Mouse (Mus musculus) ES-E14 (cell line): ENCODE data around the gene Gm4763. TPM values are rescaled to one million over a fixed set of nuclear protein-coding genes. Genes with fewer than 3 reads are reported as not detected.
"Not testable (repeated sequence)": the region's sequence is repeated elsewhere in the genome, so short reads cannot be mapped to it uniquely, and the experiment has no call there.

Source experiments
- DNase-seq: peaks from one replicate; pipeline ENCODE4 v3.0.0-alpha.2; 2013; ENCODE audit warnings: low read depth, low spot score
- H3K27ac ChIP-seq: 2 replicates; pipeline ENCODE4 v1.5.1; 2012; ENCODE audit warnings: low read depth, mild to moderate bottlenecking, low read length, moderate library complexity, mixed read lengths; ENCODE audit not compliant: poor library complexity, insufficient read depth, severe bottlenecking
- H3K36me3 ChIP-seq: 2 replicates; pipeline ENCODE4 v1.6.1; 2012; ENCODE audit warnings: mild to moderate bottlenecking, low read length, moderate library complexity, mixed read lengths; ENCODE audit not compliant: control insufficient read depth, poor library complexity, insufficient read depth, severe bottlenecking
- H3K4me1 ChIP-seq, 2 experiments: fragments of 150-350 bp in 1 of 2; sonication (generic) in 1 of 2; 2 replicates each; pipeline ENCODE4 v1.6.1; 2012; ENCODE audit warnings: low read length in 2 of 2, mild to moderate bottlenecking in 1 of 2, mixed read lengths in 1 of 2; ENCODE audit not compliant: control insufficient read depth in 2 of 2, insufficient read depth in 2 of 2, poor library complexity in 1 of 2
- H3K4me3 ChIP-seq, 2 experiments: fragments of 150-350 bp in 1 of 2; sonication (generic) in 1 of 2; 2 replicates each; pipeline ENCODE4 v1.5.1; 2012; ENCODE audit warnings: low read length in 2 of 2, low read depth in 1 of 2, mild to moderate bottlenecking in 1 of 2, mixed read lengths in 1 of 2; ENCODE audit not compliant: insufficient read depth in 1 of 2, poor library complexity in 1 of 2, severe bottlenecking in 1 of 2
- H3K9ac ChIP-seq: 2 replicates; pipeline ENCODE4 v1.6.1; 2012; ENCODE audit warnings: low read depth, mild to moderate bottlenecking, low read length, mixed read lengths; ENCODE audit not compliant: poor library complexity, insufficient read depth, severe bottlenecking
- H3K9me3 ChIP-seq: fragments of 150-350 bp; sonication (generic); 2 replicates; pipeline ENCODE4 v1.6.1; 2012; ENCODE audit warnings: low read depth, mild to moderate bottlenecking, low read length; ENCODE audit not compliant: control insufficient read depth, insufficient read depth
- CHD2 ChIP-seq: IDR thresholded peaks from 2 replicates; pipeline ENCODE4 v1.6.1; 2014; ENCODE audit warnings: mild to moderate bottlenecking, low read depth, low read length, inconsistent platforms
- HCFC1 ChIP-seq: IDR thresholded peaks from 2 replicates; pipeline ENCODE4 v1.6.1; 2012; ENCODE audit warnings: low read length, inconsistent platforms, borderline replicate concordance; ENCODE audit not compliant: insufficient read depth
- MAFK ChIP-seq: IDR thresholded peaks from 2 replicates; pipeline ENCODE4 v1.6.1; 2014; ENCODE audit warnings: mild to moderate bottlenecking, low read depth, low read length, inconsistent platforms; ENCODE audit not compliant: insufficient read depth
- ZC3H11A ChIP-seq: IDR thresholded peaks from 2 replicates; pipeline ENCODE4 v1.6.1; 2012; ENCODE audit warnings: low read depth, mild to moderate bottlenecking, inconsistent platforms, low read length, borderline replicate concordance
- ZNF384 ChIP-seq: IDR thresholded peaks from 2 replicates; pipeline ENCODE4 v1.6.1; 2012; ENCODE audit warnings: low read depth, low read length, inconsistent platforms
- in situ Hi-C, 2 experiments: fragments of 600-800 bp; cut with MboI; formaldehyde crosslinking; loops; one replicate each; pipeline ENCODE4 v1.15.1; 2025; ENCODE audit warnings: low sequenced_read_pairs in 2 of 2, inconsistent platforms in 1 of 2; ENCODE audit not compliant: unreplicated experiment in 2 of 2
- total RNA-seq: library from RNA; depleted of rRNA; stranded (reverse); fragments of 300-350 nt; gene quantifications from 2 replicates; pipeline ENCODE4 v1.2.3, GENCODE M21; 2012; rRNA removed

Gm4763 gene
- total RNA-seq, result not detected in 2 replicates

DNA sequence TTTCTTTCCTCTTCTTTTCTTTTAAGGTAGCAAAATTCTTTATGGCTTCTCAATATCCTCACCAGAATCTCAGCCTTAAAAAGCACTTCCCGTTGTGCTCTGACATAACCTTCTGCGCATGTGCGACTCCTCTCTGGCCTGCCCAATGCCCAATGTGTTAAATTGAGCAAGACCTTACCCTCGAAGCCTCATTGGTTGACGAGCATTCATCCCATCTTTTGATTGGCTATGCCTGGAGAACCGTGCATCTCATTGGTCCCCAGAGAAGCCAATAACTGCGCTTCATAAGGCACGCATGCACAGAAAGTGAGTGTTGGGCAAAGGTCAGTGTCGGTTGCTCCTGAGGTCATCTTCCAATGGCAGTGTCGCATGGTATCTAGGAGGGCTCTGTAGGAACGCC is at the start of gene Gm4763:
Gene Gm4763, minus strand, starts transcription at position 101 of the 400 bp plus-strand sequence.
- H3K36me3 ChIP-seq, in situ Hi-C loops, H3K27ac ChIP-seq, H3K9me3 ChIP-seq, DNase-seq, H3K4me3 ChIP-seq, H3K9ac ChIP-seq, H3K4me1 ChIP-seq: not testable (repeated sequence)

DNA sequence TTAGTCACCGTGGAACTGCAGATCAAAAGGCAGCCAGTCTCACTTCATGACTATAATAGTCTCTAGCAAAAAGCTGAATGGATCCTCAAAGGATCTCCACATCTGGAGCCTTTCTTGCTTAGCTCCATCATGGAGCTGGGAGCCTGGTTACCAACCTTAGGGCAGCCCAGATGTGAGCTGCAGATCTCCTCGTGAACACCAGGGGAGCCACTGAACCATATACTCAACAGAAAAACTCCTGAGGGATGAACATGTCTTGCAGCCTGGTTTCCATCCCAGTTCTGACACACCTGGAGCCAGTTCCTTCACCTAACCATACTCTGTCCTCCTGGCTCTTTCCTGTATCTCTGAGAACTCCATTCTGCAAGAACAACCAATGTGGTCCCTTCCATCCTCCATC is 49.4 kb upstream of the Gm4763 start:
- Histone ChIP-seq H3K4me3 (no peak overlapping the region), H3K9ac (no peak overlapping the region), H3K27ac (no peak overlapping the region), H3K4me1 (no peaks in the 10 kb centered on the region), H3K9me3 (no peaks in the 10 kb centered on the region), H3K36me3 (no peaks in the 10 kb centered on the region)
- in situ Hi-C loops, result no loop called here
- DNase-seq, result no peak
- no peak for TF ChIP-seq HCFC1
- no peak for TF ChIP-seq ZC3H11A

DNA sequence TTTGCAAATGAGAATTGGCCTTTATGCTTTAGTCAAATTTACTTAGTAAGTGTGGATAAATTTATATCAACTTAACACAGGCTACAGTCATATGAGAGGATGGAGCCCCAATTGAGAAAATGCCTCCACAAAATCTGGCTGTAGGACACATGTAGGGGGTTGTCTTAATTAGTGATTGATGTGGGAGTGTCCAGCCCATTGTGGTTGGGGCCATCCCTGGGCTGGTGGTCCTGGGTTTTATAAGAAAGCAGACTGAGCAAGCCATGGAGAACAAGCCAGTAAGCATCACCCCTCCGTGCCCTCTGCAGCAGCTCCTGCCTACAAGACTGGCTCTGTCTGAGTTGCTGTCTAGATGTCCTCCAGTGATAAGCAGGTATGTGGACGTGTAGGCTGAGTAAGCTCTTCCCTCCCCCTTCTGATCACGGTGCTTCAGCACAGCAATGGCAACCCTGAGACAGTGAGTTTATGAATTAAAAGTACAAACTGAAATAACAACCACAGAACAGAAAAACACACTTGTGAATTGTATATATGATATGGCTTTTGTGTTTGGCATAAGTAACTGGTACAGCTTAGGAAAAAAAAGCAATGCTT is 47.3 kb upstream of the Gm4763 start:
- no peak overlapping the region for H3K27ac ChIP-seq
- H3K4me1 ChIP-seq, result no peaks in the 10 kb centered on the region
- DNase-seq, result no peak
- no peak for TF ChIP-seq ZNF384
- no peak for TF ChIP-seq ZC3H11A
- in situ Hi-C loops, result no loop called here
- no peak overlapping the region for H3K9ac ChIP-seq
- H3K36me3 ChIP-seq, result no peaks in the 10 kb centered on the region
- H3K4me3 ChIP-seq, result no peak overlapping the region
- H3K9me3 ChIP-seq, result no peaks in the 10 kb centered on the region

DNA sequence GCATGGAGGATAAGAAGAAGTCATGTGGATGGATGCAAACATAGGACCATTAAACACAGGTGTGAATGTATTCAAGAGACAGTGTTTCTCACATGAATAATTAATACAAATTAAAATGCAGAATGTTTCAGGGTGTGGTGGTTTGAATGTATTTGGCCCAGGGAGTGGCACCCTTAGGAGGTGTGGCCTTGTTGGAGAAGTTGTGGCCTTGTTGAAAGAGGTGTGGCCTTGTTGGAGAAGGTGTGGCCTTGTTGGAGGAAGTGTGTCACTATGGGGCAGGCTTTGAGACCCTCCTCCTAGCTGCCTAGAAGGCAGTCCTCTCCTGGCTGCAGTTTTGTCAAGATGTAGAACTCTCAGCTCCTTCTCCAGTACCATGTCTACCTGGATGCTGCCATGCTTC is 44.7 kb upstream of the Gm4763 start:
- TF ChIP-seq HCFC1 (no peak), MAFK (no peak), ZNF384 (no peak), CHD2 (no peak)
- DNase-seq, result no peak
- H3K27ac ChIP-seq, result no peak overlapping the region
- H3K9ac ChIP-seq, result no peak overlapping the region
- no peaks in the 10 kb centered on the region for H3K9me3 ChIP-seq
- no peaks in the 10 kb centered on the region for H3K36me3 ChIP-seq
- H3K4me3 ChIP-seq, result no peak overlapping the region
- no peaks in the 10 kb centered on the region for H3K4me1 ChIP-seq
- in situ Hi-C loops, result no loop called here

DNA sequence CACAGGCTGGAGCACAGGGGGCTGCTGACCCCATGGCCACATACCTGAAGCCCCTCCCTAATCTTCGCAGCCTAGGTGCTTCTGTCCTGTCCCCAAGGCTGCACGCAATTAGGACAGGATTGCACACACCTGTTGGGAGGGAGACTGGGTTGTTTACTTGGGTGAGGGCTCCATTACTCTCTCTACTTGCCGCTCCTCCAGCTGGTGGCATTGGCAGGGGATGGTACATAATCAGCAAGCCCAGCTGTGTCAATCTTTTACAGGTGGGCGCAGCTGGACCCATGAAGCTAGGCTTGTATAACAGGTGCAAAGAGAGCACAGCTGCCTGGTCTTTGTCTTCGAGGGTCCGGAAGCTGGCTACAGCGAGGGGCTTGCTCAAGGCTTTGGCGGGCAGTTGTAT is 35.9 kb upstream of the Gm4763 start:
- Histone ChIP-seq H3K4me1 (peaks cover 0 to 3% of the 10 kb centered on the region in 2 experiments; a peak in 1 of 4 replicates), H3K9me3 (no peaks in the 10 kb centered on the region), H3K27ac (no peak overlapping the region), H3K9ac (no peak overlapping the region), H3K4me3 (no peak overlapping the region), H3K36me3 (no peaks in the 10 kb centered on the region)
- in situ Hi-C loops, result no loop called here
- TF ChIP-seq HCFC1 (no peak), CHD2 (no peak)
- DNase-seq, result no peak
